Mouse (Mus musculus) cerebellum, adult 9-10 months (tissue): Measurements from ENCODE around the gene Camk2d.
A peak's percentile ranks its signal among the peaks of the same experiment; 100 is the strongest.

ENCODE experiments used
- DNase-seq: peaks from one replicate; pipeline ENCODE4 v3.0.0; 2022

Camk2d gene

GRCm38 (mm10) chr3:126596086-126596485 is at the start of gene Camk2d:
Gene Camk2d (plus strand): TSS chr3:126596302.
- DNase-seq: peak; percentile 98

DNA sequence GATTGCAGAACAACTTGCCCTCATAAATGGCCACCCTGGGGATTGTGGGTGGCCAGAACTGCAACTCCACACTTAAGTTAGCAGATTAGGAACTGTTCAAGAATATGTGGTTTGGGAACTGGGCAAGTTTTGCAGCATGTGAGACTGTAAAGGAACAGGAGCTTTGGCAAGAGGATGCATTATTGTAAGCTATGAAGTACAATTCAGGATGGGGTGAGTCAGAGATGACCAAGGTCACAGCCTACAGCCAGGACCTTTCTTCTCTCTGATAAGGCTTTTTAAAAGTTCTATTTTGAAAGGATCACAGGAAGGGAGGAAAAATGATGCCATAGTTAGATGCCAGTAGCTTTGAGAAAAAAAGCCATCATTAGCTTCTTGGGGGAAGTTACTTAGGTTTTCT is 48.2 kb upstream of the Camk2d start:
- no peak for DNase-seq

DNA sequence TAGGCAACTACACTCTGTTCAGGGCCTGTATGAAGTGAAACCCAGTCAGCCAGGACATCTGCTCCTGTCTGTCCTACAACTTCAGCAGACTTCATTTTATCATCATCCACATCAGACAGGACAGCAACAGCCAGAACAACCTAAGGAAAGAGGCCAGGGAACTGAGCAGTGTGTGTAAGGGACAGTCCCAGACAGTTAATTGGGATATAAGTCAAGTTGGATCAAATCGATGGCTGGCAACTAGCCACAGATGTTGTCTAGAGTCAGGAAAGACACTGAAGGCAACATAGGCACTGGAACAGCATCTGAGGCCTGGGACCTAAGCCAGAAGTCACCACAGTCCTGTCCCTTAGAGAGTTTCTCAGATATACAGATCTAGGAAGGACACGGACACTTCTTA is 32.5 kb upstream of the Camk2d start:
- peak; percentile 5 for DNase-seq

GRCm38 (mm10) chr3:126570628-126571027 is 25.5 kb upstream of the Camk2d start:
- DNase-seq: no peak

DNA sequence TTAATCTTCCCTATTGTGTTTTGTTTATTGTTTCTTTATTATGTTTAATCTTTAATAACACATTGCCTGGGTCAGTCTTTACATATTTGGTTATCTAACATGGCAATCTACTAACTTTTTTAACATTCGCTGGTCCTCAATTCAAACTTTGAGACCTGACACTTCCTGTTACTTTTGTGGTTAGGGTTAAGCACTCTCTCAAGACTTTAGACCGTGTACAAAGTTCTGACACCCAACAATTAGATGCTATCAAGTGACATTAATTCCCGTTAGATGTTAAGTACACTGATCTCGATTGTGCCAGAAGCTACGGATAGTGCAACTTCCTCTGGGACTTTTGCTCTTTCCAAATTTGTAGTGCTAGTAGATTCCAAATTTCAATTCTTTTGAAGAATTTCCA is 23.2 kb upstream of the Camk2d start:
- DNase-seq: no peak

DNA sequence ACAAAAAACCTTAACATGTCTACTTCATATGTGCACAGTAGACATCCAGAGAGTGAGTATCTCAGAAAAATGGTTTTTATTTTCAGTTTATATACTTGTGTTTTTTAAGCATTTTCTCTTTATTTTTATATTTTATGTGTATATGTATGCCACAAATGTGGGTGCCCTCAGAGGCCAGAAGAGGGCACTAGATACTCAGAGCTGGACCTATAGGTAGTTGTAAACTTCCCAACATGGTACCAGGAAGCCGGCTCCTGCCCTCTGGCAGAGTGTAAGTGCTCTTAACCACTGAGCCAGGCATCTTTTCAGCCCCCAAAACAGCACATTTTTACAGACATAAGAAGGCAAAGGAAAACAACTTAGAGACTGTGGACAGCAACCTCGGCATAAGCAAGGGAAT is 20.2 kb upstream of the Camk2d start:
- no peak for DNase-seq

DNA sequence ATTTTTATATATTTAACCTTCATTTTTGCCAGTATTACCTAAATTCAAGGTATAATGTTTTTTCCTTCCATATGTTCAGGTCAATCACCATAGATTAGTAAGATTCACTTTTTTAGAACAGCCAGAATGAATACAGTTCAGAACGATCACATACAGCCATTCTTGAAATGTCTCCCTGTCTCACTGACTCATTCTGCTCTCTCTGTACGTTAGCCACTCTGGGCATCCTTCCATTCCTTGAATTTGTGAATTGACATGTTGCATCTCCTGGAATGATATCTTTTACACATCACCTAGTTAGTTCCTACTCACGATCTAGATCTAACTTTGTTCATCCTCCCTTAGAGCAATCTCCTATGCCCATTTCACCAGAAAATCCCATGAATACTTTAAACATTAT is 10.0 kb upstream of the Camk2d start:
- DNase-seq: no peak

- DNase-seq: no peak
Measured at GRCm38 (mm10) chr3:126587477-126587876, 8.6 kb upstream of the Camk2d start.

DNA sequence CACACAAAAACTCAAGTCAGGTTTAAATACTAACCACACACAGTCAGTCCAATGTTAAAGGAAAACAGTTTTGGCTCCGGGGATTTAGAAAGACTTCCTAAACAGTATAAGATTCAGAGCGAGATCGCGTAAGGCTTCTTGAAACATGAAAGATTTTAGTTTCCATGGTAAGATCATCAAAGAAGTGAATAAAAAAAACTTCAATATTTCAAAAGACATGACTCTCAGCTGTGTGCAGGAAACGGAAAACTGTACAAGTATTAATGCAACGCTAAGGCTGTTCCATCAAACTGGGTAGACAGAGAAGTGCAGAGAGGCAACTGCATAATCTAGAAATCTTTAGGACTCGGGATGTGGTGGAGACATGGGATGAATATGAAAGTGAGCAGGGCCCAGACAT is 6.5 kb upstream of the Camk2d start:
- no peak for DNase-seq

- no peak for DNase-seq
Measured at GRCm38 (mm10) chr3:126595456-126595855, 646 bp upstream of the Camk2d start.

GRCm38 (mm10) chr3:126596491-126597160 is 524 bp downstream of the Camk2d start:
- peak; percentile 75 for DNase-seq

GRCm38 (mm10) chr3:126597161-126597595 is 1.1 kb downstream of the Camk2d start:
- DNase-seq: peak; percentile 84

- peak; percentile 68 for DNase-seq
Measured at GRCm38 (mm10) chr3:126597596-126598328, 1.7 kb downstream of the Camk2d start.

DNA sequence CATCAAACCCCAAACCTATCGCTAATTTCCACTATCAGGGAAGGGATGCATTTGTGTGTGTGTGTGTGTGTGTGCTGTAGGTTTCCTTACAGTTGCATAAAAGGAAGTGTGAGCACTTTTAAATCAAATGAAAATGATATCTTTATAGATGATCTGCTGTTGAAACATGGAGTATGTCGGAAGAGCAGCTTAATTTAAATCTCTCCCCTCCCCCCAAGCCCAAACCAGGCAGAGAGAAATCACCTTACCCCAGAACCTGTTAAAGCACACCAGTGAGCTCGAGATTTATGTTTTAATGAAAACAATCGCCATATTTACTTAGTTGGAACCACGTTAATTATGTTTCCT is 2.2 kb downstream of the Camk2d start:
- DNase-seq: peak; percentile 58

DNA sequence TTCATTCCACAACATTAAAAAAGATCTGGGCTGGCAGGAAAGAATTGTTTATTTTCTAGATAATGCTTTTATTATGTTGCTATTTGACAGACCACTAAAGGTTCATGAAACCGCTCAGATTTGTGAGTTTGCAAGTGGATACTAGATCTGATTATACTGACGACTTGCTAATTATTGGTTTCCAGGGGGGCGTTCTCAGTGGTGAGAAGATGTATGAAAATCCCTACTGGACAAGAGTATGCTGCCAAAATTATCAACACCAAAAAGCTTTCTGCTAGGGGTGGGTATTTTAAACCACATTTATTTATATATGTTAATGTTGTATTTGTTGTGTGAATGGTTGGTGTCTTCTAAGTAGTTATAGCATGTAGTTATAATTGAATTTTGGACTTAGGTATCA is 2.8 kb downstream of the Camk2d start:
- DNase-seq: peak; percentile 35

DNA sequence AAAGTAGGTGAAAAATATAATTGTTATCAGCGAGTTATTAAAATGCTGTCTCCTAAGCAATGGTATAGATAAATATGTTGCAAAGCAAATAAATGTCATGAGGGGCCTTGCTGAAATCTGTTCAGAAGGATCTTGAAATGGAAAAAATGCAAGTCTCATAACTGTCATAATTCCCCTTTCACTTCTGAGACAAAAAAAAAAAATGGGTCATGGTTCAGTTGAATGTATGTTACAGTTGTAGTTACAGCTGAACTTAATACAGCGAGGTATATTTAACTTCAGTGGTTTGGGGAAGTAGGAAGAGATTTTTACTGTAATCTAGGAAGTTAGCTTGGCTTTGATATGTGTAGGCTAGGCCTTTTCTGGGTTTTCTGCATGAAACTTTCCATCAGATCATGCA is 3.2 kb downstream of the Camk2d start:
- DNase-seq: peak; percentile 24

GRCm38 (mm10) chr3:126599936-126600335 is 3.8 kb downstream of the Camk2d start:
- DNase-seq: peak; percentile 35

DNA sequence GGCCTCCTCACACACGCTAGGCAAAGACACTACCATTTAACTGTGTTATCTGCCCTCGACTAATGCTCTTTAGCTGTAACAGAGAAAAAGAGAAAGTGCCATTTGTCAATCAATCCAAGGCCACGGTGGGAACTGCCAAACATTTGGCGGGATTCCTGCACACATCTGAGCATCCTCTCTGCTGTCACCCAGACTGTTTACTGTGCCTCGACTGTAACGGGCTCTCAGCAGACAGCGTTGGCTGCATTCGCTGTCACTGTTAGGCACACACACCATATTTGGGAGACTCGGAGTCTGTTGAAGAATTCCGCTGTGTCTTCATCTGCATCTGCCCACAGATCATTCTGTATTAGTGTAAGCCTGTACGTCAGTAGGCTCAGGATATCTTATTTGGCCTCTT is 6.7 kb downstream of the Camk2d start:
- no peak for DNase-seq

GRCm38 (mm10) chr3:126604656-126605434 is 8.7 kb downstream of the Camk2d start:
- peak; percentile 80 for DNase-seq

DNA sequence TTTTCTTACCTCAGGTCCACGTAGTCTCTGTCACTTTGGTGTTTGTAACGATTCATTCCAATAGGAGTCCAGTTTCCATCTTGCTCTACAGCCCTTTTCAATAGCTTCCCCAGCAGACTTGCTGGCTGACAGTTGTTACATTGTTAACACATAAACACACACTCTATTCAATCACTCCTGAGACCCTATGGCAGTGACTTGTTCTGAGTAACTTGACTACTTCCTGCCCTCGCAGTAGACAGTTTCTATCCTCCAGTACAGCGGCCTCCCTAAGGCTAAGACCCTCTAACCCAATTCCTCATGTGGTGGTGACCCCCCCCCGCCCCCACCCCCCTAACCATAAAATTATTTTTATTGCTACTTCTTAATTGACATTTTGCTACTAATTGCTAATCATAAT is 13.2 kb downstream of the Camk2d start:
- peak; percentile 6 for DNase-seq

GRCm38 (mm10) chr3:126609795-126610451 is 13.8 kb downstream of the Camk2d start:
- DNase-seq: peak; percentile 18

GRCm38 (mm10) chr3:126611624-126612023 is 15.5 kb downstream of the Camk2d start:
- DNase-seq: no peak
